Mouse (Mus musculus) ES-E14 (cell line): ENCODE measurements around the gene 4930579F01Rik. TPM values are rescaled to one million over a fixed set of nuclear protein-coding genes. Genes with fewer than 3 reads are reported as not detected.

Source experiments
- DNase-seq: peaks from one replicate; pipeline ENCODE4 v3.0.0-alpha.2; 2013; ENCODE audit warnings: low read depth, low spot score
- H3K27ac ChIP-seq: 2 replicates; pipeline ENCODE4 v1.5.1; 2012; ENCODE audit warnings: low read depth, mild to moderate bottlenecking, low read length, moderate library complexity, mixed read lengths; ENCODE audit not compliant: poor library complexity, insufficient read depth, severe bottlenecking
- H3K36me3 ChIP-seq: 2 replicates; pipeline ENCODE4 v1.6.1; 2012; ENCODE audit warnings: mild to moderate bottlenecking, low read length, moderate library complexity, mixed read lengths; ENCODE audit not compliant: control insufficient read depth, poor library complexity, insufficient read depth, severe bottlenecking
- H3K4me1 ChIP-seq, 2 experiments: fragments of 150-350 bp in 1 of 2; sonication (generic) in 1 of 2; 2 replicates each; pipeline ENCODE4 v1.6.1; 2012; ENCODE audit warnings: low read length in 2 of 2, mild to moderate bottlenecking in 1 of 2, mixed read lengths in 1 of 2; ENCODE audit not compliant: control insufficient read depth in 2 of 2, insufficient read depth in 2 of 2, poor library complexity in 1 of 2
- H3K4me3 ChIP-seq, 2 experiments: fragments of 150-350 bp in 1 of 2; sonication (generic) in 1 of 2; 2 replicates each; pipeline ENCODE4 v1.5.1; 2012; ENCODE audit warnings: low read length in 2 of 2, low read depth in 1 of 2, mild to moderate bottlenecking in 1 of 2, mixed read lengths in 1 of 2; ENCODE audit not compliant: insufficient read depth in 1 of 2, poor library complexity in 1 of 2, severe bottlenecking in 1 of 2
- H3K9ac ChIP-seq: 2 replicates; pipeline ENCODE4 v1.6.1; 2012; ENCODE audit warnings: low read depth, mild to moderate bottlenecking, low read length, mixed read lengths; ENCODE audit not compliant: poor library complexity, insufficient read depth, severe bottlenecking
- H3K9me3 ChIP-seq: fragments of 150-350 bp; sonication (generic); 2 replicates; pipeline ENCODE4 v1.6.1; 2012; ENCODE audit warnings: low read depth, mild to moderate bottlenecking, low read length; ENCODE audit not compliant: control insufficient read depth, insufficient read depth
- CHD2 ChIP-seq: IDR thresholded peaks from 2 replicates; pipeline ENCODE4 v1.6.1; 2014; ENCODE audit warnings: mild to moderate bottlenecking, low read depth, low read length, inconsistent platforms
- HCFC1 ChIP-seq: IDR thresholded peaks from 2 replicates; pipeline ENCODE4 v1.6.1; 2012; ENCODE audit warnings: low read length, inconsistent platforms, borderline replicate concordance; ENCODE audit not compliant: insufficient read depth
- MAFK ChIP-seq: IDR thresholded peaks from 2 replicates; pipeline ENCODE4 v1.6.1; 2014; ENCODE audit warnings: mild to moderate bottlenecking, low read depth, low read length, inconsistent platforms; ENCODE audit not compliant: insufficient read depth
- ZC3H11A ChIP-seq: IDR thresholded peaks from 2 replicates; pipeline ENCODE4 v1.6.1; 2012; ENCODE audit warnings: low read depth, mild to moderate bottlenecking, inconsistent platforms, low read length, borderline replicate concordance
- ZNF384 ChIP-seq: IDR thresholded peaks from 2 replicates; pipeline ENCODE4 v1.6.1; 2012; ENCODE audit warnings: low read depth, low read length, inconsistent platforms
- in situ Hi-C, 2 experiments: fragments of 600-800 bp; cut with MboI; formaldehyde crosslinking; loops; one replicate each; pipeline ENCODE4 v1.15.1; 2025; ENCODE audit warnings: low sequenced_read_pairs in 2 of 2, inconsistent platforms in 1 of 2; ENCODE audit not compliant: unreplicated experiment in 2 of 2
- total RNA-seq: library from RNA; depleted of rRNA; stranded (reverse); fragments of 300-350 nt; gene quantifications from 2 replicates; pipeline ENCODE4 v1.2.3, GENCODE M21; 2012

4930579F01Rik gene
- total RNA-seq, 1 experiment: not detected

DNA sequence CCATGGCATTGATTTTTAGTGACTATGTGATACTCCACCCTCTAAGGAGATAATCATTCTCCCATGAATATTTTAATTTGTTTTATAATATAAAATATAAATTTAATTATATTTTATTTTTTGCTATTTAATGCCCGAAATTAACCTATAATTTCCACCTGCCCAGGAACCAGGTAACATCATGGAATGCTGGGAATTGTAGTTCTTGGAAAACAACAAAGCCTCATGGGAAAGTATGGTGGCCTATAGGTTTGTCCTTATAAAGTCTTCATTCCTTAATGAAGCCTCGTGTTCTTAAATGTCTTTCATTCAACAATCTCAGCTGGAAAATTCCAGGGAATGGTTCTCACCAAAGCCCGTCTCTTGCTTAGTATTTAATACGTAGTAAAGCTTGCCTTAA is 38.6 kb downstream of the 4930579F01Rik start:
- H3K9me3 ChIP-seq: no peaks in the 10 kb centered on the region
- H3K36me3 ChIP-seq: peaks cover 16% of the 10 kb centered on the region
- peaks cover 0 to 2% of the 10 kb centered on the region in 2 experiments; a peak in 1 of 4 replicates for H3K4me1 ChIP-seq
- no peak for TF ChIP-seq ZNF384
- peak; percentile 63; the same call in 1 of the 2 replicates for TF ChIP-seq HCFC1
- no peak overlapping the region for H3K27ac ChIP-seq
- no peak for DNase-seq
- H3K9ac ChIP-seq: no peak overlapping the region
- in situ Hi-C loops: no loop called here
- H3K4me3 ChIP-seq: no peak overlapping the region

DNA sequence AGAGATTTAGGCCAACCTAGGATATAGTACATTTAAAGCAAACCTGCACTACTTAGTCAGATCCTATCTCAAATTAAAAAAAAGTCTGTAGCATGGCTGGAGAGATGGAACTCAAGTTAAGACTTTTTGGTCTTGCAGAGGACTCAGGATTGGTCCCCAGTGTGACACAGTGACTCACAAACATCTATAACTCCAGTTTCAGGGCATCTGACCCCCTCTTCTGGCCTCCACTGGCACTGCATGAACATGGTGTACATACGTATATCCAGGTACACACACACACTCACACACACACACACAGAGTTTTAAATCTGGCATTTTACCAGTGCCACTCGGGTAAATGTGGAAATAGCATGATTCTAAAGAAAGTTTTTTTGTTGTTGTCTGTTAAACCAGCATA is 44.8 kb downstream of the 4930579F01Rik start:
- Histone ChIP-seq H3K4me3 (no peak overlapping the region), H3K36me3 (peaks cover 16% of the 10 kb centered on the region), H3K4me1 (no peaks in the 10 kb centered on the region; a peak in 2 of 4 replicates), H3K27ac (no peak overlapping the region), H3K9ac (no peak overlapping the region), H3K9me3 (no peaks in the 10 kb centered on the region)
- DNase-seq: no peak
- in situ Hi-C loops: loop anchor here (10.0 to 25.0 kb wide), 2 partner anchors 362 to 374 kb away; no protein-coding TSS in a partner anchor
- TF ChIP-seq ZC3H11A (no peak), CHD2 (no peak), HCFC1 (no peak), MAFK (no peak), ZNF384 (no peak)

DNA sequence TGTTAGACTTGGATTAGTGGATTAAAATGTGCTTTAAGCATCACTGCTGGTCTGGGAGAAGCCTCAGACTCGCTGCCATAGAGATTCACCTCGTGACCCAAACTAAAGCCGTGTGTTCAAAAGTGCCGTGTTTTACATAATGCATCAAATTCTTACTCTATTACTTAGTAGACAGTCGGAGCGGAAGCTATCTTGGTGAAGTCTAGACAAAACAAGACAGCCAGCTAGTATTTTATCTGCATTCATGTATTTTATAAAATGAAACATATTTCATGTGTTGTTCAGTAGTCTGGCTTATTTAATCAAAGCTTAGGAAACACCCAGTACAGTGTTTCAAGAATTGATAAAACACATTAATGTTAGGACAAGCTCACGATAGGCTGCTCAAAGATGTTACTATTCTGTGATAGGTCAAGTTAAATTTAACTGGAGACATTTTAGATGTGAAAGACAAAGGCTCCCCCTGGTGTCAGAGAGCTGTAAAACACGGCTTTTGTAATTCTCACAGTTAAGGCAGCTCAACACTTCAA is 48.9 kb downstream of the 4930579F01Rik start, which contains the start of gene Mttp:
Mttp (minus strand) TSS at position 327 of the 530 bp plus-strand sequence.
- peak within 1 kb of the TSS; percentile 100 for H3K27ac ChIP-seq
- peak; percentile 70 for DNase-seq
- peak within 1 kb of the TSS; percentile 99 for H3K9ac ChIP-seq
- TF ChIP-seq ZNF384 (no peak), CHD2 (no peak), ZC3H11A (peak; percentile 64), MAFK (no peak), HCFC1 (0 out of 2 replicates have a peak, but pooled peaks have one; percentile 23)
- peaks cover 5% of the 10 kb centered on the region; the same call in 1 of the 2 replicates for H3K36me3 ChIP-seq
- H3K9me3 ChIP-seq: no peaks in the 10 kb centered on the region
- H3K4me1 ChIP-seq: peaks cover 0 to 2% of the 10 kb centered on the region in 2 experiments; a peak in 1 of 4 replicates
- peak within 1 kb of the TSS; percentile 95 to 99 for H3K4me3 ChIP-seq
- in situ Hi-C loops: loop anchor here (10.0 to 25.0 kb wide), 2 partner anchors 357 to 370 kb away; no protein-coding TSS in a partner anchor

DNA sequence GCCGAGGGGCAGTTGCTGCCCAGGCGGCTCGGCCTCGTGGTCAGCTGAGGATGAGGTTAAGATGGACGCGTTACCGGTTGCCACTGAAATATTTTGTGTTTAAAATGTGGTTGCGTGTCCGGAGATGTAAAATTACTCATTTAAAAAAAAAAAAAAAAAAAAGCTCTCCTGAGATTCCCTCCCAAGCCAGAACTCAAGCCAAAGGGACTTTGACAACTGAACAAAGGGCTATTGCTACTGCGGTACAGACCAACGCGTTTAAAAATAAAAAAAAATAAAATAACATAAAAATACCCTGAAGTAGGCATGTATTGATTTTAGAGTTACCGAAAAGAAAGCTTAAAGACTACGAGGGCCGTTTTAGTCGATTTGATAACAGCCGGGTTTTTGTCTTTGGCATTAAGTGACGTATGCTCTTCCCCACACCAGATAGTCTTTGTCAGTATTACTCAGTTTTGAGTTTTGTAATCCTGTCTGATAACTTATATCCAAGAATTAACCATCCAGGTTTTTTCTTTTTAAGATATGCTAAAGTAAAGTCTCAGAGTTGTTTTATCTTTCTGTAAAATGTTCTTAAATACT is 49.5 kb downstream of the 4930579F01Rik start:
- DNase-seq: no peak
- TF ChIP-seq ZC3H11A (no peak), ZNF384 (peak; percentile 59)
- Histone ChIP-seq H3K27ac (peak overlapping the region; percentile 100), H3K4me3 (peak overlapping the region; percentile 95 to 99), H3K36me3 (peaks cover 2% of the 10 kb centered on the region; the same call in 1 of the 2 replicates), H3K4me1 (peaks cover 0 to 2% of the 10 kb centered on the region in 2 experiments; a peak in 1 of 4 replicates), H3K9me3 (no peaks in the 10 kb centered on the region), H3K9ac (peak overlapping the region; percentile 99)
- in situ Hi-C loops: loop anchor here (10.0 to 25.0 kb wide), 2 partner anchors 357 to 369 kb away; no protein-coding TSS in a partner anchor
